Mouse (Mus musculus) heart, adult 2 months (tissue): ENCODE data around the gene Add3.

Experiments used
- CTCF ChIP-seq: fragments of 200-600 bp; IDR thresholded peaks from 2 replicates; pipeline ENCODE4 v1.8.1; 2022; ENCODE audit warnings: antibody characterized with exemption, mild to moderate bottlenecking, moderate library complexity
- POLR2A ChIP-seq: fragments of 200-500 bp; IDR thresholded peaks from 2 replicates; pipeline ENCODE4 v1.6.1; 2011; ENCODE audit warnings: mild to moderate bottlenecking, low read depth, low read length, control low read depth; ENCODE audit not compliant: insufficient read depth

GRCm38 (mm10) chr19:53107361-53108247 lies 32.6 kb upstream of the Add3 start:
- TF ChIP-seq CTCF = no peak
- no peak for TF ChIP-seq POLR2A
